Mouse (Mus musculus): Measurements from ENCODE around the gene Fcor. TPM values are rescaled to one million over a fixed set of nuclear protein-coding genes. Genes with fewer than 3 reads are reported as not detected.
A peak's percentile ranks its signal among the peaks of the same experiment; 100 is the strongest.

The Fcor gene
- total RNA-seq (2021): 1 to 10 TPM in 1 of 2 experiments, under 1 TPM in 1; 0.82 to 7.1 TPM
- long read RNA-seq, experiment 1, partial matches to known transcripts: 0 of 1 reads
- long read RNA-seq, experiment 1, other reads (novel, unspliced or antisense): 0 of 1 reads
- long read RNA-seq, experiment 2, partial matches to known transcripts: 0 of 2 reads
- long read RNA-seq, experiment 2, other reads (novel, unspliced or antisense): 0 of 2 reads

- peak; percentile 81 to 91 for DNase-seq
These were observed at the start of gene Fcor for GRCm38 (mm10) chr8:3671980-3672491. Gene Fcor, minus strand, starts transcription at chr8:3672362.

- no peak for DNase-seq
These were observed 48.9 kb upstream of the Fcor start for GRCm38 (mm10) chr8:3721041-3721440.

GRCm38 (mm10) chr8:3720551-3720950 is 48.4 kb upstream of the Fcor start, which contains the start of gene Clec4g:
Gene Clec4g, minus strand, starts transcription at chr8:3720651.
- no peak for DNase-seq

GRCm38 (mm10) chr8:3718559-3718958 is 46.4 kb upstream of the Fcor start:
- DNase-seq: peak; percentile 82

- peak; percentile 32 to 59 for DNase-seq
These were observed 45.3 kb upstream of the Fcor start for GRCm38 (mm10) chr8:3717321-3717954.

- DNase-seq: peak; percentile 8 to 59
These were observed 39.5 kb upstream of the Fcor start for GRCm38 (mm10) chr8:3711646-3712045.

- DNase-seq: no peak
These were observed 38.1 kb upstream of the Fcor start for GRCm38 (mm10) chr8:3710312-3710711.

GRCm38 (mm10) chr8:3707611-3708010 is 35.4 kb upstream of the Fcor start:
- no peak for DNase-seq

GRCm38 (mm10) chr8:3705711-3706110 is 33.5 kb upstream of the Fcor start:
- peak in 1 of 2 experiments; percentile 23 for DNase-seq

- no peak for DNase-seq
These were observed 29.3 kb upstream of the Fcor start for GRCm38 (mm10) chr8:3701491-3701890.

- DNase-seq: no peak
These were observed 22.0 kb upstream of the Fcor start, which contains the start of gene Fcer2a for GRCm38 (mm10) chr8:3694121-3694520. Gene Fcer2a, minus strand, starts transcription at chr8:3694175.

- DNase-seq: no peak
These were observed 18.6 kb upstream of the Fcor start for GRCm38 (mm10) chr8:3690774-3691173.

GRCm38 (mm10) chr8:3687537-3687936 is 15.4 kb upstream of the Fcor start:
- no peak for DNase-seq

GRCm38 (mm10) chr8:3685422-3685821 is 13.3 kb upstream of the Fcor start:
- DNase-seq: no peak

GRCm38 (mm10) chr8:3684530-3684929 is 12.4 kb upstream of the Fcor start:
- DNase-seq: no peak

- no peak for DNase-seq
These were observed 11.4 kb upstream of the Fcor start for GRCm38 (mm10) chr8:3683408-3684176.

GRCm38 (mm10) chr8:3682435-3682834 is 10.3 kb upstream of the Fcor start:
- DNase-seq: no peak

GRCm38 (mm10) chr8:3679656-3680055 is 7.5 kb upstream of the Fcor start:
- no peak for DNase-seq

GRCm38 (mm10) chr8:3679236-3679635 is 7.1 kb upstream of the Fcor start:
- DNase-seq: no peak

- no peak for DNase-seq
These were observed 6.7 kb upstream of the Fcor start for GRCm38 (mm10) chr8:3678831-3679230.

GRCm38 (mm10) chr8:3676993-3677579 is 4.9 kb upstream of the Fcor start:
- DNase-seq: peak in 1 of 2 experiments; percentile 36

Data from heart, adult 18-20 months (tissue).